Mouse (Mus musculus): ENCODE measurements around the gene Rbfox2. TPM values are rescaled to one million over a fixed set of nuclear protein-coding genes. Genes with fewer than 3 reads are reported as not detected.
A peak's percentile ranks its signal among the peaks of the same experiment; 100 is the strongest.

Rbfox2 gene
- polyA plus RNA-seq, 1 experiment, result 6.1 TPM

DNA sequence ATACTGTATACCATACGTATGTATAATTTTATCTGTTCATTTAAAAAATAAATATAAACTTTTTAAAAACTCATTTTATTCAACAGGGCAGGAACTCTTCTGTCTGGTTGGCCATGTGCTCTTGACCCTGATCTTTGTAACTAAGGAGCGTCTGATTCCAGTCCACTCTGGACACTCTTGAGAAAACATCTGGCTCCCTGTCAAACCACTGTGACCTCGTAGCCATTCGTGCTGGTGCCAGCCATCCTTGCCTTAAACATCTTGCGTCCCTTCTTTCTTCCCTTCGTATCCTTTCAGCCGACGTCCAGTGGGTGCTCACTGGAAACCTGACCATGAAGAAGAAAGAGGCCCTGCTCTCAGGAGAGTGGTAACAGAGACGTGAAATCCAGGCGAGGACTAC, 16.4 kb upstream of the Rbfox2 start:
- Histone ChIP-seq H3K4me1 (ENCODE audit: control insufficient read depth, insufficient read depth, low read length) (no peaks in the 10 kb centered on the region), H3K4me3 (replicated peaks; ENCODE audit: control insufficient read depth, low read depth, low read length) (no peak overlapping the region), H3K27ac (ENCODE audit: control insufficient read depth, insufficient read depth, low read depth, low read length, poor library complexity) (no peak overlapping the region)
- WGBS, result 77% methylated on average over 10 of the region's 10 CpGs
- TF ChIP-seq POLR2A (IDR thresholded peaks at IDR 0.05; ENCODE audit: borderline replicate concordance, control insufficient read depth, low read depth, low read length), result no peak
- no peak for TF ChIP-seq CTCF (IDR thresholded peaks at IDR 0.05; ENCODE audit: control insufficient read depth, insufficient read depth, low read length)

DNA sequence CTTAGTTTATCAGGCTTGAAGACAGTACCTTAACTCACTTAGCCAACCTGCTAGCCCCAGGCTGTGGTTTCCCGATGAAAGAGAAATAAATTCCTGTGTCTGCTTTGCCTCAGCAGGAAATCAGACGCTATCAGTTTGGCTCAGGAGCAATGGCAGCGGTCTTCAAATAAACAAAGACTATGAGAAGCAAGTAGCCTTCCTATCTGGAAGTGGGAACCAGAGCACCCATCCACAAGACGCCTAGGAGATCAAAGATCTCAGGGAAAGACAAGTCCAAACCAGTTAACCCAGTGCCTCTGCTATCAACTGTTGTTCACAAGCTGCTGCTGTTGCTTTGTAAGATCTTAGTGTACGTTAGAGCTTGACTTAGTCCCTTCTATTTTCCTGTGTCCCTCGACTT, 6.9 kb upstream of the Rbfox2 start:
- no peak for TF ChIP-seq CTCF (IDR thresholded peaks at IDR 0.05; ENCODE audit: control insufficient read depth, insufficient read depth, low read length)
- no peak for TF ChIP-seq POLR2A (IDR thresholded peaks at IDR 0.05; ENCODE audit: borderline replicate concordance, control insufficient read depth, low read depth, low read length)
- no peak overlapping the region for H3K27ac ChIP-seq (ENCODE audit: control insufficient read depth, insufficient read depth, low read depth, low read length, poor library complexity)
- no peak overlapping the region for H3K4me3 ChIP-seq (replicated peaks; ENCODE audit: control insufficient read depth, low read depth, low read length)
- no peaks in the 10 kb centered on the region for H3K4me1 ChIP-seq (ENCODE audit: control insufficient read depth, insufficient read depth, low read length)
- WGBS, result 37% methylated on average over 6 of the region's 6 CpGs

GRCm38 (mm10) chr15:77312796-77313195, 6.0 kb upstream of the Rbfox2 start:
- no peak overlapping the region for H3K4me3 ChIP-seq (replicated peaks; ENCODE audit: control insufficient read depth, low read depth, low read length)
- H3K27ac ChIP-seq (ENCODE audit: control insufficient read depth, insufficient read depth, low read depth, low read length, poor library complexity), result no peak overlapping the region
- H3K4me1 ChIP-seq (ENCODE audit: control insufficient read depth, insufficient read depth, low read length), result no peaks in the 10 kb centered on the region
- no peak for TF ChIP-seq POLR2A (IDR thresholded peaks at IDR 0.05; ENCODE audit: borderline replicate concordance, control insufficient read depth, low read depth, low read length)
- no peak for TF ChIP-seq CTCF (IDR thresholded peaks at IDR 0.05; ENCODE audit: control insufficient read depth, insufficient read depth, low read length)
- 93% methylated on average over 7 of the region's 7 CpGs for whole genome bisulfite sequencing

- Histone ChIP-seq H3K4me1 (ENCODE audit: control insufficient read depth, insufficient read depth, low read length) (no peaks in the 10 kb centered on the region; the same call in 1 of the 2 replicates), H3K27ac (ENCODE audit: control insufficient read depth, insufficient read depth, low read depth, low read length, poor library complexity) (no peak overlapping the region), H3K4me3 (replicated peaks; ENCODE audit: control insufficient read depth, low read depth, low read length) (no peak overlapping the region)
- WGBS, result 65% methylated on average over 4 of the region's 4 CpGs
- TF ChIP-seq POLR2A (IDR thresholded peaks at IDR 0.05; ENCODE audit: borderline replicate concordance, control insufficient read depth, low read depth, low read length) (no peak), CTCF (IDR thresholded peaks at IDR 0.05; ENCODE audit: control insufficient read depth, insufficient read depth, low read length) (no peak)
These were observed 1.1 kb upstream of the Rbfox2 start for GRCm38 (mm10) chr15:77307767-77308495.

GRCm38 (mm10) chr15:77305852-77306546, 805 bp downstream of the Rbfox2 start:
- Histone ChIP-seq H3K27ac (ENCODE audit: control insufficient read depth, insufficient read depth, low read depth, low read length, poor library complexity) (no peak overlapping the region; the same call in 1 of the 2 replicates), H3K4me1 (ENCODE audit: control insufficient read depth, insufficient read depth, low read length) (no peaks in the 10 kb centered on the region; the same call in 1 of the 2 replicates), H3K4me3 (replicated peaks; ENCODE audit: control insufficient read depth, low read depth, low read length) (peak overlapping the region; percentile 4)
- WGBS, result 2% methylated on average over 54 of the region's 54 CpGs
- TF ChIP-seq POLR2A (IDR thresholded peaks at IDR 0.05; ENCODE audit: borderline replicate concordance, control insufficient read depth, low read depth, low read length), result no peak
- TF ChIP-seq CTCF (IDR thresholded peaks at IDR 0.05; ENCODE audit: control insufficient read depth, insufficient read depth, low read length), result no peak

DNA sequence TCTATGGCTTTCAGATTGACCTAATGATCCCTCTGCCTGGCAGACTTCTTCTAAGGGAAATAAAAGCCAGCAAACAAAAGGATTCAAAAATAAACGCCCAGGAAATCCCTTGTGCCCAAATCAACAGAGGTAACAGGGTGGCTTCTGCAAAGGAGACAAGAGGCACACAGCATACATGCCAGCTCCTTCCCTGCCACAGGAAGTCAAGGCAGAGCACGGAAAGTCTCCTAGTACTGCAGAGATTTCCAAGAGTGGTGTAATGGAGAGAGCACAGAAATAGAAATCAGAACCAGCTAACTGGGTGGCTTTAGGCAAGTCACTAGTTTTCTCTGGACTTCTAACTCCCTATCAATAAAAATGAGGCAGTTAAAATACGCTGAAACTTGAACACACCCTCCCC, 1.8 kb downstream of the Rbfox2 start:
- H3K4me1 ChIP-seq (ENCODE audit: control insufficient read depth, insufficient read depth, low read length), result no peaks in the 10 kb centered on the region; the same call in 1 of the 2 replicates
- TF ChIP-seq CTCF (IDR thresholded peaks at IDR 0.05; ENCODE audit: control insufficient read depth, insufficient read depth, low read length), result no peak
- no peak for TF ChIP-seq POLR2A (IDR thresholded peaks at IDR 0.05; ENCODE audit: borderline replicate concordance, control insufficient read depth, low read depth, low read length)
- 52% methylated on average over 3 of the region's 3 CpGs for WGBS
- no peak overlapping the region for H3K4me3 ChIP-seq (replicated peaks; ENCODE audit: control insufficient read depth, low read depth, low read length)
- H3K27ac ChIP-seq (ENCODE audit: control insufficient read depth, insufficient read depth, low read depth, low read length, poor library complexity), result no peak overlapping the region

DNA sequence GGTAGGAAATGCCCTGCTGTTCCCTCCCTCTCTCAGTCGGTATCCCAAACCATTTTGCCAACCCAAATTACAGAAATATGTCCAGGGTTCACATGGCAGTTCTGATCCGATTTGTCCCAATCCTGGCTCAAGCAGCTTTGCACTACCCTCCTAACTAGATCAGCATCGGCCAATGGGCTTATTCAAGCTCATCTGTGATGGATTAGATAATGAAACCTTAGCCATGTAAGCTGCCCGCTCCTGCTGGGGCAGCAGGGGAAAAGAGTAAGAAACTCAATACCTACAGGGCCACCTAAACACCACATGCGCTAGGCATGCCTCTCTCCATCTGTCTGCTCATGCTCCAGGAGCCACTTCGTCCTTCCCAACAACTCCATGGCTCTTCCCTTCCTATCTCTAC, 5.7 kb downstream of the Rbfox2 start:
- Histone ChIP-seq H3K27ac (ENCODE audit: control insufficient read depth, insufficient read depth, low read depth, low read length, poor library complexity) (no peak overlapping the region), H3K4me1 (ENCODE audit: control insufficient read depth, insufficient read depth, low read length) (no peaks in the 10 kb centered on the region), H3K4me3 (replicated peaks; ENCODE audit: control insufficient read depth, low read depth, low read length) (no peak overlapping the region)
- no peak for TF ChIP-seq POLR2A (IDR thresholded peaks at IDR 0.05; ENCODE audit: borderline replicate concordance, control insufficient read depth, low read depth, low read length)
- TF ChIP-seq CTCF (IDR thresholded peaks at IDR 0.05; ENCODE audit: control insufficient read depth, insufficient read depth, low read length), result no peak
- WGBS, result 80% methylated on average over 6 of the region's 6 CpGs

- H3K4me3 ChIP-seq (replicated peaks; ENCODE audit: control insufficient read depth, low read depth, low read length), result no peak overlapping the region
- H3K27ac ChIP-seq (ENCODE audit: control insufficient read depth, insufficient read depth, low read depth, low read length, poor library complexity), result no peak overlapping the region
- 78% methylated on average over 3 of the region's 3 CpGs for WGBS
- no peaks in the 10 kb centered on the region for H3K4me1 ChIP-seq (ENCODE audit: control insufficient read depth, insufficient read depth, low read length)
- TF ChIP-seq POLR2A (IDR thresholded peaks at IDR 0.05; ENCODE audit: borderline replicate concordance, control insufficient read depth, low read depth, low read length) (no peak), CTCF (IDR thresholded peaks at IDR 0.05; ENCODE audit: control insufficient read depth, insufficient read depth, low read length) (no peak)
These were observed 8.2 kb downstream of the Rbfox2 start for GRCm38 (mm10) chr15:77298564-77298963.

Data from bone marrow, adult 2 months (tissue).